Comparison of ENCODE assay signal across 20 mouse cellular contexts in genomic region chr10:93197092-93197491, GRCm38 (mm10). TPM values are rescaled to one million over a fixed set of nuclear protein-coding genes. Genes with fewer than 3 reads are reported as not detected.
DNase-seq lines count a peak whose midpoint lies in the region; ATAC-seq lines count a peak whose summit lies in the region.
"Had no signal": no experiment of that assay in that cellular context is flagged by ENCODE, and none has a peak within 500 bp of the region (broad histone marks: within the 10 kb centered on the region; RNA-seq: fewer than 3 reads in every experiment).

No protein-coding gene starts in this region.

- intact Hi-C loops in left cerebral cortex, postnatal 4 days (cut with DNase I): no loop called here
- intact Hi-C loops in left cerebral cortex, postnatal 10 days (cut with DNase I): no loop called here

- DNase-seq in cerebellum, postnatal 4 days (ENCODE audit: low spot score in 2 of 2): no peak
- DNase-seq in left cerebral cortex, postnatal 4 days: peak; percentile 27
- no peak for DNase-seq in left cerebral cortex, postnatal 10 days (ENCODE audit: extremely low spot score in 1 of 2, low spot score in 2 of 2)
- peak; percentile 63 to 76 for DNase-seq in cerebellum, postnatal 10 days
- DNase-seq in kidney, adult 18-20 months: no peak
- DNase-seq in urinary bladder, postnatal 10 days (ENCODE audit: low spot score): no peak
- DNase-seq: adrenal gland, postnatal 10 days; gastrocnemius, postnatal 14 days; heart, postnatal 36 days; kidney, adult 9 months; kidney, postnatal 14 days; liver, postnatal 0 days; lung, postnatal 36 days; thymus, postnatal 4 days had no signal

- ATAC-seq in cerebellum, adult (ENCODE audit: insufficient number of reproducible peaks, low FRiP score, low TSS enrichment): peak; percentile 71
- ATAC-seq: forebrain, embryonic 13.5 days; hindbrain, postnatal 0 days; intestine, embryonic 15.5 days; liver, embryonic 12.5 days; liver, postnatal 0 days; Patski had no signal

RNA-seq across cellular contexts. Expression of gene Cdk17, which starts 36.4 kb away (rescaled TPM):
- 100 to 1,000 TPM; 102 to 106 TPM for total RNA-seq in left cerebral cortex, postnatal 4 days (2021)
- total RNA-seq in left cerebral cortex, postnatal 10 days (2021): 100 to 1,000 TPM; 141 to 150 TPM

Comparison
In these comparisons a context has a peak if more than half of its experiments do, and no peak if none do; other contexts are left out.
1. DNase-seq: peak in left cerebral cortex, postnatal 4 days (single experiment) and cerebellum, postnatal 10 days (2 of 2); none in cerebellum, postnatal 4 days (0 of 2), left cerebral cortex, postnatal 10 days (0 of 2), kidney, adult 18-20 months (single experiment) and urinary bladder, postnatal 10 days (single experiment).